Mouse (Mus musculus): ENCODE results near the gene Hectd4.
A peak's percentile ranks its signal among the peaks of the same experiment; 100 is the strongest.
"Not testable (repeated sequence)": the region's sequence is repeated elsewhere in the genome, so short reads cannot be mapped to it uniquely, and the experiment has no call there.

Hectd4 gene

GRCm38 (mm10) chr5:121219980-121220731 is at the start of gene Hectd4:
TSS of gene Hectd4 (plus strand) at chr5:121220219.
- peak; percentile 97 for DNase-seq (ENCODE audit: low spot score)

GRCm38 (mm10) chr5:121172835-121173234 is 47.2 kb upstream of the Hectd4 start:
- DNase-seq (ENCODE audit: low spot score), result no peak

- no peak for DNase-seq (ENCODE audit: low spot score)
Observed at GRCm38 (mm10) chr5:121179077-121179857, 40.8 kb upstream of the Hectd4 start.

GRCm38 (mm10) chr5:121183269-121183668 is 36.8 kb upstream of the Hectd4 start:
- no peak for DNase-seq (ENCODE audit: low spot score)

- no peak for DNase-seq (ENCODE audit: low spot score)
Observed at GRCm38 (mm10) chr5:121184375-121184774, 35.6 kb upstream of the Hectd4 start.

GRCm38 (mm10) chr5:121184945-121185551 is 35.0 kb upstream of the Hectd4 start:
- peak; percentile 33 for DNase-seq (ENCODE audit: low spot score)

GRCm38 (mm10) chr5:121187580-121188001 is 32.4 kb upstream of the Hectd4 start:
- DNase-seq (ENCODE audit: low spot score), result no peak

- no peak for DNase-seq (ENCODE audit: low spot score)
Observed at GRCm38 (mm10) chr5:121188265-121188664, 31.8 kb upstream of the Hectd4 start.

- no peak for DNase-seq (ENCODE audit: low spot score)
Observed at GRCm38 (mm10) chr5:121189182-121189581, 30.8 kb upstream of the Hectd4 start.

- DNase-seq (ENCODE audit: low spot score), result peak; percentile 31
Observed at GRCm38 (mm10) chr5:121190210-121190835, 29.7 kb upstream of the Hectd4 start.

GRCm38 (mm10) chr5:121190836-121191583 is 29.0 kb upstream of the Hectd4 start, which contains the start of gene Ptpn11:
TSS of gene Ptpn11 (minus strand) at chr5:121191397.
- DNase-seq (ENCODE audit: low spot score), result peak; percentile 88

- no peak for DNase-seq (ENCODE audit: low spot score)
Observed at GRCm38 (mm10) chr5:121191584-121191906, 28.5 kb upstream of the Hectd4 start.

GRCm38 (mm10) chr5:121194173-121194572 is 25.8 kb upstream of the Hectd4 start:
- no peak for DNase-seq (ENCODE audit: low spot score)

- no peak for DNase-seq (ENCODE audit: low spot score)
Observed at GRCm38 (mm10) chr5:121196764-121197163, 23.3 kb upstream of the Hectd4 start.

GRCm38 (mm10) chr5:121197337-121197736 is 22.7 kb upstream of the Hectd4 start:
- no peak for DNase-seq (ENCODE audit: low spot score)

GRCm38 (mm10) chr5:121198376-121198775 is 21.6 kb upstream of the Hectd4 start:
- no peak for DNase-seq (ENCODE audit: low spot score)

- peak; percentile 76 for DNase-seq (ENCODE audit: low spot score)
Observed at GRCm38 (mm10) chr5:121201739-121202138, 18.3 kb upstream of the Hectd4 start.

- no peak for DNase-seq (ENCODE audit: low spot score)
Observed at GRCm38 (mm10) chr5:121202467-121202866, 17.6 kb upstream of the Hectd4 start.

GRCm38 (mm10) chr5:121204132-121205089 is 15.6 kb upstream of the Hectd4 start, which contains the start of gene Rpl6:
TSS of gene Rpl6 (plus strand) at chr5:121204481.
- DNase-seq (ENCODE audit: low spot score), result peak; percentile 93

- DNase-seq (ENCODE audit: low spot score), result not testable (repeated sequence)
Observed at GRCm38 (mm10) chr5:121205537-121206130, 14.4 kb upstream of the Hectd4 start.
